Mouse (Mus musculus) heart, postnatal 0 days (tissue): ENCODE data around the gene Pitpnm2. TPM values are rescaled to one million over a fixed set of nuclear protein-coding genes. Genes with fewer than 3 reads are reported as not detected.

Source experiments
- ATAC-seq: fragments of 200-750 bp; cut with Nextera tagmentation; 2 replicates; pipeline ENCODE4 v1.8.0; 2017; ENCODE audit warnings: low read depth, moderate number of reproducible peaks, moderate library complexity; ENCODE audit not compliant: insufficient read depth
- DNase-seq: peaks from one replicate; pipeline ENCODE4 v3.0.0-alpha.2; 2016; ENCODE audit warnings: low spot score
- H3K27ac ChIP-seq: fragments of 300-500 bp; sonication (generic); 2 replicates; pipeline ENCODE4 v1.5.1; 2014; ENCODE audit warnings: low read depth, mild to moderate bottlenecking
- H3K27me3 ChIP-seq: fragments of 300-500 bp; sonication (generic); 2 replicates; pipeline ENCODE4 v1.6.1; 2014; ENCODE audit warnings: low read length, mixed read lengths; ENCODE audit not compliant: control insufficient read depth, insufficient read depth
- H3K36me3 ChIP-seq: fragments of 300-500 bp; sonication (generic); replicated peaks from 2 replicates; pipeline ENCODE4 v1.6.1; 2014; ENCODE audit warnings: low read length, mixed read lengths; ENCODE audit not compliant: control insufficient read depth, insufficient read depth
- H3K4me1 ChIP-seq: fragments of 300-500 bp; sonication (generic); 2 replicates; pipeline ENCODE4 v1.6.1; 2014; ENCODE audit warnings: antibody characterized with exemption; ENCODE audit not compliant: control insufficient read depth, insufficient read depth
- H3K4me2 ChIP-seq: fragments of 300-500 bp; sonication (generic); 2 replicates; pipeline ENCODE4 v1.6.1; 2014; ENCODE audit warnings: low read depth, mild to moderate bottlenecking, low read length, moderate library complexity
- H3K4me3 ChIP-seq: fragments of 300-500 bp; sonication (generic); 2 replicates; pipeline ENCODE4 v1.5.1; 2014; ENCODE audit warnings: low read depth, low read length
- H3K9ac ChIP-seq: fragments of 300-500 bp; sonication (generic); replicated peaks from 2 replicates; pipeline ENCODE4 v1.6.1; 2014; ENCODE audit warnings: low read depth, low read length, mixed read lengths
- H3K9me3 ChIP-seq: fragments of 300-500 bp; sonication (generic); replicated peaks from 2 replicates; pipeline ENCODE4 v1.6.1; 2016; ENCODE audit warnings: low read length; ENCODE audit not compliant: control insufficient read depth
- CTCF ChIP-seq: IDR thresholded peaks from 2 replicates; pipeline ENCODE4 v1.5.1; 2016; ENCODE audit warnings: antibody characterized with exemption, control low read depth, low read depth
- EP300 ChIP-seq: IDR thresholded peaks from 2 replicates; pipeline ENCODE4 v1.6.1; 2016; ENCODE audit warnings: antibody characterized with exemption, low read depth
- WGBS: fragments of 180-500 bp; shearing (Covaris S2); extraction: QIAGEN DNeasy Blood & Tissue Kit; methylation state at CpG from one replicate; pipeline ENCODE4 v1.1.7; 2014; 5-methylcytosine and 5-hydroxymethylcytosine counted together
- polyA plus RNA-seq: library from polyadenylated mRNA; unstranded; fragments of >200 nt; fragmentation: Nextera tagmentation; extraction: Ambion mirVana; gene quantifications from 2 replicates; pipeline ENCODE4 v1.2.1, GENCODE M21; 2015
- total RNA-seq: library from RNA; depleted of rRNA; stranded (reverse); fragments of >200 nt; gene quantifications from 2 replicates; pipeline ENCODE4 v1.2.3, GENCODE M21; 2014; ENCODE audit warnings: low replicate concordance

The Pitpnm2 gene
- total and polyA plus RNA-seq, 2 experiments from 2014 or later: 3.2 to 17.1 TPM

GRCm38 (mm10) chr5:124205211-124205610, 44.3 kb downstream of the Pitpnm2 start:
- no peak for DNase-seq
- TF ChIP-seq CTCF (no peak), EP300 (no peak)
- Histone ChIP-seq H3K4me1 (peaks cover 84% of the 10 kb centered on the region), H3K9me3 (no peaks in the 10 kb centered on the region), H3K27ac (peak overlapping the region; percentile 96), H3K4me2 (no peak overlapping the region), H3K27me3 (no peaks in the 10 kb centered on the region), H3K4me3 (no peak overlapping the region), H3K36me3 (no peaks in the 10 kb centered on the region), H3K9ac (no peak overlapping the region)
- WGBS: 75% methylated on average over 9 of the region's 9 CpGs
- ATAC-seq: no peak

- H3K9ac ChIP-seq: no peak overlapping the region; the same call in 1 of the 2 replicates
- 29% methylated on average over 9 of the region's 9 CpGs for WGBS
- H3K27me3 ChIP-seq: no peaks in the 10 kb centered on the region
- 0 out of 2 replicates have a peak, but pooled peaks have one; percentile 10 for ATAC-seq
- H3K36me3 ChIP-seq: no peaks in the 10 kb centered on the region; the same call in 1 of the 2 replicates
- peak overlapping the region; percentile 96 for H3K27ac ChIP-seq
- H3K4me2 ChIP-seq: no peak overlapping the region
- no peaks in the 10 kb centered on the region for H3K9me3 ChIP-seq
- TF ChIP-seq EP300: no peak
- no peak for TF ChIP-seq CTCF
- peaks cover 85% of the 10 kb centered on the region for H3K4me1 ChIP-seq
- H3K4me3 ChIP-seq: no peak overlapping the region
- no peak for DNase-seq
These were observed 45.3 kb downstream of the Pitpnm2 start for GRCm38 (mm10) chr5:124204127-124204794.

GRCm38 (mm10) chr5:124203251-124203650, 46.3 kb downstream of the Pitpnm2 start:
- Histone ChIP-seq H3K36me3 (no peaks in the 10 kb centered on the region; the same call in 1 of the 2 replicates), H3K27me3 (no peaks in the 10 kb centered on the region), H3K9me3 (no peaks in the 10 kb centered on the region), H3K27ac (peak overlapping the region; percentile 67), H3K9ac (no peak overlapping the region), H3K4me2 (no peak overlapping the region), H3K4me3 (no peak overlapping the region), H3K4me1 (peaks cover 88% of the 10 kb centered on the region)
- DNase-seq (no peak), ATAC-seq (no peak)
- WGBS: 80% methylated on average over 4 of the region's 4 CpGs
- TF ChIP-seq CTCF: no peak
- no peak for TF ChIP-seq EP300

GRCm38 (mm10) chr5:124202071-124202470, 47.5 kb downstream of the Pitpnm2 start:
- no peak overlapping the region for H3K9ac ChIP-seq
- H3K4me1 ChIP-seq: peaks cover 85% of the 10 kb centered on the region
- no peaks in the 10 kb centered on the region for H3K27me3 ChIP-seq
- H3K4me2 ChIP-seq: no peak overlapping the region
- no peak overlapping the region for H3K4me3 ChIP-seq
- peak overlapping the region; percentile 44 for H3K27ac ChIP-seq
- no peaks in the 10 kb centered on the region for H3K9me3 ChIP-seq
- DNase-seq: no peak
- TF ChIP-seq CTCF: no peak
- no peak for TF ChIP-seq EP300
- H3K36me3 ChIP-seq: no peaks in the 10 kb centered on the region; the same call in 1 of the 2 replicates
- 35% methylated on average over 4 of the region's 4 CpGs for WGBS
- ATAC-seq: no peak

- peaks cover 85% of the 10 kb centered on the region for H3K4me1 ChIP-seq
- H3K4me2 ChIP-seq: no peak overlapping the region
- DNase-seq (no peak), ATAC-seq (no peak)
- peak overlapping the region; percentile 44 for H3K27ac ChIP-seq
- WGBS: 68% methylated on average over 2 of the region's 2 CpGs
- no peak for TF ChIP-seq EP300
- no peak overlapping the region for H3K9ac ChIP-seq
- no peaks in the 10 kb centered on the region for H3K27me3 ChIP-seq
- H3K9me3 ChIP-seq: no peaks in the 10 kb centered on the region
- H3K4me3 ChIP-seq: no peak overlapping the region
- H3K36me3 ChIP-seq: no peaks in the 10 kb centered on the region; the same call in 1 of the 2 replicates
These were observed 48.0 kb downstream of the Pitpnm2 start for GRCm38 (mm10) chr5:124201564-124201963.

DNA sequence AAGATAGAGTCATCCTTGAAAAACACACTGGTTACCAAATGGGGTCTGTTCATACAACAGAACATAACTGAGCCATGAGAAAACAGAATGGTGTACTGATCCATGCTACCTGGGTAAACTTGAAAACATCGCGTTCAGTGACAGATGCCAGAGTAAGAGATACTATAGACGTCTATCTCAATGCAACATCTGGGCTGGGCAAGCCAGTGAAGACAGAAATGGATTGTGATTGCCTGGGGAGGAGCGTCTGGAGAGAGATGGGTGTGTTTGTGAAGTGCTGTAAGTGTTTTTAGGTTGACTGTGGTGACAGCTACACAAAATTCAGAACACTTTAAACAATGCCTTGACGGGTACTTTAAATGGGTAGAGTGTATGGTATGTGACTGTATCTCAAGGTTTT, 48.7 kb downstream of the Pitpnm2 start:
- Histone ChIP-seq H3K9ac (no peak overlapping the region), H3K4me3 (no peak overlapping the region), H3K4me2 (no peak overlapping the region), H3K36me3 (no peaks in the 10 kb centered on the region; the same call in 1 of the 2 replicates), H3K9me3 (no peaks in the 10 kb centered on the region), H3K27me3 (no peaks in the 10 kb centered on the region), H3K27ac (no peak overlapping the region), H3K4me1 (peaks cover 84% of the 10 kb centered on the region)
- ATAC-seq: no peak
- no peak for TF ChIP-seq EP300
- TF ChIP-seq CTCF: no peak
- WGBS: 45% methylated on average over 5 of the region's 5 CpGs
- no peak for DNase-seq
